Mouse (Mus musculus): ENCODE measurements around the gene Nadk.

Gene Nadk

DNA sequence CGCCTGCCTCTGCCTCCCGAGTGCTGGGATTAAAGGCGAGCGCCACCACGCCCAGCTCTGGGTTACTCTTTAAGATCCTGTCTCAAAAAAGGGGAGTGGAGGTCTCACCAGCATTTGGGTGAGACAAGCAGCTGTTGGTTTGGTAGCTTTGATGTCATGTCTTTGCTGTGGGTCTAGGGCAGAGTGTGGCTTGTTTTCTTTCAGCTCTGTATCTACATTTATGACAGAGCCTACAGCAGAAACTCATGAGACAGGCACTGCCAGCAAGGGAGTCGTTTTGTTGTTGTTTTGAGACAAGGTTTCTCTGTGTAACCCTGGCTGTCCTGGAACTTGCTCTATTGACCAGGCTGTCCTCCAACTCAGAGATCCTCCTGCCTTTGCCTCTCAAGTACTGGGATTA lies 41.6 kb downstream of the Nadk start:
- DNase-seq, result no peak

DNA sequence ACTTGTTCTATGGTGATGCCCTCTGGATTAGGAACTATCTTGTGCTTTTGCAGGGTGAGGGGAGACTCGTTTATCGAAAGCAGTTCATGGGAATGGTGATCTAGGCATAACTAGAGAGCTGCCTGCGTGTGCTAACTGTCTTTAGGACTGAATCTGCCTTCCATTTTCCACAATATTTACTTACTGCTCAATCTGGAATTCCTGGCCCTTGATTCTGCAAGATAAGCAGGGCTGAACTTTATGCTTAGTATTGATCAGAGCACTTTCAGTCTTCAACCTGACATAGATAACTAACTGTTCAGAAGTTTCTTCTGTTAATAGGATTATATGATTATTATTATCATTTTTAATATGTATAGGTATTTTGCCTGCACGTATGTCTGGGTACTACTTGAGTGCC lies 43.0 kb downstream of the Nadk start:
- no peak for DNase-seq

DNA sequence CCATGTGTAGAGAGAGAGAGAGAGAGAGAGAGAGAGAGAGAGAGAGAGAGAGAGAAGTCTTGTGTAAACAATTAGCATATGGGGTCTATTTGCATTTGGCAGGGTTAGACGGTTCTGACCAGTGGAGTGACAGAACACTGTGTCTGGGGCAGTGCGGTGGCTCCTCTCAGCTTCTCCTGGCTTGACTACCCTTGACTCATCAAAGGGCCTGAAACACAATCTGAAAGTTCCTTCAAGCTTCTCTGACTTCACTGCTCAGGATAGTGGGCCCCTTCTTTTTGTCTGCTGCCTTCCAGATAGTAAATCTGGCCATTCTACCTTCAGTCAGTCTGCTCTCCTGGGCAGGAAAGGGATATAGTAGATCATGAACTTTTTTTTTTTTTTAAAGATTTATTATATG lies 44.6 kb downstream of the Nadk start:
- no peak for DNase-seq

DNA sequence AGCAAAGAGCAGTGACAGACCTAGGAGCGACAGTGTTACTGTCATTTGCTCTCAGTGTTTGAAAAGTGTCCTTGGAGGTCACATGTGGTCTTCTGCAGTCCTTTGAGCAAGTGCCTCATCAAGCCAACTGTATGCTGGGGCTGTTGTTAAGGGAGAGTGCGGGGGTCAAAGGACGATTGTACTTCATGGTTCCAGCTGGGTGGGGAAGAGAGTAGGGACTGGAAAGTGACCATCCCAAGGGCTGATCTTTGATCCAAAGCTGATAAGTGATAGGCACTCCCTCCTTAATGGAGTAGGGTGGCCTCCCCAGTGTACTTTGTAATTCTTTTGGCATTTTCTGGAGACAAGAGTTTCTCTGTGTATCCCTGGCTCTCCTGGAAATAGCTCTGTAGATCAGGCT lies 49.7 kb downstream of the Nadk start:
- no peak for DNase-seq

DNA sequence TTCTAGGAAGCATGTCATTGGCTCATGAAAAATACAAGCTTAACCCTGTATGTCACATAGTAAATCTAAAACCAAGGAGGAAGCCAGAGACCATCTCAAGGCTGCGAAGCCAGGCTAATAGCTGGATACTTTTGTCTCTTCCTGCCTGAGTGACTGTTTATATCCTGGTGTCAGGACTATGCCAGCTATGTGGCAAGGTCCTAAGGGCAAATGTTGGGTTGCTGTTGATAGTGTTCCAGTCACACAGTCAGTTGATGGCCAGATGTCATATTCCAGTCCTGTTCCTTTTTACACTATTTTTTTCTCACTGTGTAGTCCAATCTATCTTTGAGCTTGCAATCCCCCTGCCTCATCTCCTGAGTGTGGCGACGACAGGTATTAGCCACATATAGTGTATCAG lies 51.1 kb downstream of the Nadk start:
- DNase-seq, result no peak

- no peak for DNase-seq
These were observed 56.1 kb downstream of the Nadk start for GRCm38 (mm10) chr4:155618321-155618720.

DNA sequence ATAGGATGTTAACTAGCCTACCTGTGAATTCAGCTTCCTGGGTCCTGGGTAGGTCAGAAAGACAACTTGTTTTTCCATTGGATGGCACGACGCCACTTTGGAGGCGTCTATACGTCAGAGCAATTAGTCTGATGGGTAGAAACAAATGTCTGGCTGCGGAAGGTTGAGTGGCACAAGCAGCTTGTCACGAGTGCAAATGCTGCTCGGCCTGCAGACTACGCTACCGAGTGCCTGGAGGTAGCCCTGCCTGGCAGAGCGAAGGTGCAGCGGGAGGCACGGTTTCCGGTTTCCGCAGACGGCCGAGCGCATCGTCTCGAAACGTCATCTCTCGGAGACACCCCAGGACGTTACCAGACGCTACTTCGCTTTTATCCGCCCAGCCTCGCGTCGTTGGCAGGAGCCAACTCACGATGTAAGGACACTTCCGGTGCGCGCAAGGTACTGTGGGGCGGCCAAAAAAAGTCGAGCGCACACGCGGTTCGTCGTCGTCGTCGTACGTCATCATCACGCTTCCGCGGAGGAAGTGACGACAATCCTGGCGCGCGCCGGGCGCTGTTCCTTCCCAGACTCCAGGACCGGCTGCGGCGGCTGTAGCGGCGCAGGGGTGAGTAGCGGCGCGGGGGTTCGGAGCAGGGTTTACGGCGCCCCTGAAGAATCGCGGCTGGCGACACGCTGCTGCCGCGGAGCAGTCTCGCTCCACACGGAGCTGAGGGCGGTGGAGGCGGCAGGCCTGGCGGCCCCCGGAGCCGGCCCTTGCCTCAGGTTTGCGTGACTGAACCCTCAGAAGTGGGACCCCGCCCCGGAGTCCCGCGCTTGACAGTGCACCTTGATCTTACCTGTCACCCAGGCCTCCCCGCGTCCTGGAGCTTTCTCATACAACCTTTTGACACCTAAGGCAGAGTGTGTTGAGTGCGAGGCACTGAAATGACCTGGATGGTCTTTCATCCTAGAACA lies 62.4 kb downstream of the Nadk start, which contains the start of gene Cdk11b:
Gene Cdk11b, plus strand, starts transcription at position 517 of the 954 bp plus-strand sequence.
- peak; percentile 96 to 98 for DNase-seq

GRCm38 (mm10) chr4:155630267-155630666 lies 68.1 kb downstream of the Nadk start:
- DNase-seq, result no peak

GRCm38 (mm10) chr4:155635766-155636499 lies 73.8 kb downstream of the Nadk start:
- peak; percentile 23 to 47 for DNase-seq
